Mouse (Mus musculus) brain, embryonic 14.5 days (tissue): ENCODE data around the gene Copg2. TPM values are rescaled to one million over a fixed set of nuclear protein-coding genes. Genes with fewer than 3 reads are reported as not detected.

Experiments used
- DNase-seq: peaks from one replicate; pipeline ENCODE4 v3.0.0-alpha.2; 2011; ENCODE audit warnings: low read depth
- CTCF ChIP-seq: fragments of 200-500 bp; IDR thresholded peaks from 2 replicates; pipeline ENCODE4 v1.5.1; 2012; ENCODE audit warnings: inconsistent platforms, mild to moderate bottlenecking, moderate library complexity, borderline replicate concordance; ENCODE audit not compliant: insufficient read depth, insufficient read length; ENCODE audit errors: extremely low read depth
- POLR2A ChIP-seq: fragments of 200-500 bp; IDR thresholded peaks from 2 replicates; pipeline ENCODE4 v1.6.1; 2012; ENCODE audit warnings: mild to moderate bottlenecking, inconsistent platforms, borderline replicate concordance; ENCODE audit not compliant: poor library complexity, insufficient read depth, insufficient read length, severe bottlenecking; ENCODE audit errors: extremely low read depth
- polyA plus RNA-seq: library from polyadenylated mRNA; depleted of rRNA; stranded (reverse); fragments of >200 nt; gene quantifications from 2 replicates; pipeline ENCODE4 v1.2.3, GENCODE M21; 2012

The Copg2 gene
- polyA plus RNA-seq, 1 experiment = 54.6 TPM

DNA sequence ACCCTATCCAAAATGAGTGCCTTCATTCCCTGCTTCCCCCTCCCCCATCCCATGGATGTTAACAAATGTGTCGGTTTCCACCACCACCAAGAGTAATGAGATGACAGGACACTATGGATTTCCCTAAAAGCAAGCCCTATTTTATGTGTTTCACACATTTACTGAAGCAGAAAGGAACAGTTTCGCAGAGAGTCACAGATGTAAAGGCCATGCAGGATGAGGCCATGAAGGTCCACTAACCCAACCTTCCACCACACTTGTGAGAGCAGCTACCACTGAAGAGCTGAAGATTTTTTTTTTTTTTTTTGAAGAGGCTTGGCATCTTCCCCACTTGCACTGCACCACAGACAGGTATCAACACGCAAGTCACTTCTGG is 787 bp downstream of the Copg2 start:
- TF ChIP-seq CTCF (no peak), POLR2A (no peak)
- no peak for DNase-seq

- no peak for TF ChIP-seq POLR2A
- TF ChIP-seq CTCF = no peak
- DNase-seq = no peak
Observed at GRCm38 (mm10) chr6:30893081-30893480, 3.5 kb downstream of the Copg2 start.

GRCm38 (mm10) chr6:30891761-30892160 is 4.8 kb downstream of the Copg2 start:
- TF ChIP-seq POLR2A = no peak
- TF ChIP-seq CTCF = no peak
- DNase-seq = no peak

GRCm38 (mm10) chr6:30884856-30885255 is 11.7 kb downstream of the Copg2 start:
- TF ChIP-seq CTCF (no peak), POLR2A (no peak)

DNA sequence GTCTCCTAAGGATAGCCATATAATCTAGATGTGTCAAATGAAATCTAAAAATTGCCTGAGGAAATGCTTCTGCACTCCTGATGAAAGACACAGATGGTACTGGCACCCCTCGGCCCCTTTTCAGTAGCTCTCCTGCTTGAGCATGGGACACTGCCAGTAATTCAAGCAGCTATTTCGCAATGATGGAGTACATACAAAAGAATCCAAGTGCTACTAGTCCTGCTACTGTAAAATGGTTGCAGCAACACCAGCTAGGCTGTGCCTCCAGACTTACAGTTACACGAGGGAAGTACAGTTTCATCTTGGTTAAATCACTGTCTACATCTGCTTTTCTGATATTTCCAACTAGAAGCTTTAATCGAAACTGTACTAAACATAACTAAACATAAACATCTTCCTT is 13.1 kb downstream of the Copg2 start:
- TF ChIP-seq POLR2A (no peak), CTCF (no peak)
- peak; percentile 60 for DNase-seq

More at GRCm38 (mm10) chr6:30884856-30885255, 11.7 kb downstream of the Copg2 start:
- no peak for DNase-seq

DNA sequence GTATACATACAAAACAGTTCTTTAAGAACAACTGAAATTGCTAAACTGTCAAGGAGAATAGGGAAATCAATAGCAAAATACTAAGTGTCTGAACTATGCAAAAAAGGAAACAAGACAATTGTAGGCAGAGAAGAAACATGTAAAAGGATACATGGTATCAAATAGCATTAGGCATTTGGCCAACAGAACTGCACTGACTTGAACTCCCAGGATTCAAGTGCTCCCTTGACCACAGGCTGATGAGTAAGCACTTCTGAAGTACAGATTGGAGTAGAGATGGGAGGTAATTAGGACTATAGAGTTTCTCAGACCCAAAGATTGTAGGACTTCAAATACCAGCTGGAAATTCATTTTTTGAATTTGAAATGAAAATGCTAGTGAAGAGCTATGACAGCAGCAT is 19.9 kb downstream of the Copg2 start:
- TF ChIP-seq CTCF (no peak), POLR2A (no peak)
- DNase-seq = no peak

- TF ChIP-seq CTCF = no peak
- TF ChIP-seq POLR2A = no peak
Observed at GRCm38 (mm10) chr6:30866501-30866900, 30.1 kb downstream of the Copg2 start.

DNA sequence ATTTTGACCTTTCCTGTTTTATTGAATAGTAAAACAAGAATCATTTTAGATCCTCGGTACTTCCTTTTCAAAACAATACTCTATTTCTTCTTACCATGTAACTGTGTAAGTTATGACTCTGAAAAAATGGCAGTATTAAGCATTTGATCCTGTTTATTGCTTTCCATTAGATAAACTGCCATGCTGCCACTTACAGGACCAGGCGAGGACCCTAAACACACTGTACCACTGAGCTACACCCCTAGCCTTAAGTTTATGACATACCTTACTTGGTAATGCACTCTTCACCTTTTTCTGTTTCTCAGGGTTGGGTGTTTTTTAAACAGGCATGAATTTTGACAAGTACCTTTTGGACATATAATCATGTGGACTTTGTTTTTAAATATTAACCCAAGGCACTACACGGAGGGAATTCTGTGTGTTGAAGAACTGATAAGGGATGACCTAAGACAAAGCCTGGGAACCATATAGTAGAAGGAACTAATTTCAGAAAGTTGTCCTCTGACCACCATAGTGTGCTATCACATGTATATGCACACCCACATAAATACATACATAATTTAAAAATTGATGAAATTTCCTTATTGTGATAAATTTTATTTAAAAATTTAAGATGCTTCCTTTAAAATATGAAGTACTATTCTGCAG is 31.4 kb downstream of the Copg2 start:
- no peak for DNase-seq
- TF ChIP-seq POLR2A (no peak), CTCF (no peak)

More at GRCm38 (mm10) chr6:30866501-30866900, 30.1 kb downstream of the Copg2 start:
- DNase-seq = no peak

DNA sequence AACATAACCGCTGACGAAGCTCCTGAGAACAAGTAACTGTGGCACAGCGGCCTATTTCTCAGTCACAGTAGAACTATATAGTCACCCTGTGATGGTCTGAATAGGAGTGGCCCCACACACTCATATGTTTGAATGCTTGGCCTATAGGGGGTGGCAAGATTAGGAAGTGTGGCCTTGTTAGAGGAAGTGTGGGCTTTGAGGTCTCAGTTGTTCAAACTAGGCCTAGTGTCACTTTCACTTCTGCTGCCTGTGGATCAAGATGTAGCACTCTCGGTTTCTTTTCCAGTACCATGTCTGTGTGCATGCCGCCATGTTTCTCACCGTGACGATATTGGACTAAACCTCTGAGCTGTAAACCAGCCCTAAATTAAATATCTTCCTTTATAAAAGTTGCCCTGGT is 40.6 kb downstream of the Copg2 start:
- DNase-seq = no peak
- no peak for TF ChIP-seq CTCF
- no peak for TF ChIP-seq POLR2A

- DNase-seq = no peak
- TF ChIP-seq CTCF = no peak
- no peak for TF ChIP-seq POLR2A
Observed at GRCm38 (mm10) chr6:30855205-30855604, 41.4 kb downstream of the Copg2 start.

- peak; percentile 60 for DNase-seq
- TF ChIP-seq POLR2A = no peak
- TF ChIP-seq CTCF = no peak
Observed at GRCm38 (mm10) chr6:30849818-30850217, 46.8 kb downstream of the Copg2 start.

DNA sequence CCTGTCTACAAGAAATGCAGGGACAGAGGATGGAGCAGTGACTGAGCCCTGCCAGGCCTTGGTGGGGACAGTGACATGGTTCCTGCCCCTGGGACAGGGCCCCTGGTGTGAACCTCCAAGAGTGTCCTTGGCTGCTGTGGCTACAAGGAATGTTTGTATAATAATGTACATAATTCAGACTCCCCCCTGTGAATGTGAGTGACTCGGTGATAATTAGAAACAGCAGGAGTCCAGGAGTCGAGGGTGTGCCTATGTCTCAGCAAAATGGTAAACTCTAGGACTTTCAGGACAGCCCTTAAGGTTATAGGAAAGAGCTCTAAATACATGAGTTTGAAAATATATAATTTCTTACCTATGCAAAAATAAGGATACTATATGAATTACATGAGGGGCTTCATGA is 64.4 kb downstream of the Copg2 start:
- TF ChIP-seq POLR2A (no peak), CTCF (no peak)
- DNase-seq = no peak
